Mouse (Mus musculus): Measurements from ENCODE around the gene Usp15. TPM values are rescaled to one million over a fixed set of nuclear protein-coding genes. Genes with fewer than 3 reads are reported as not detected.
"Not testable (repeated sequence)": the region's sequence is repeated elsewhere in the genome, so short reads cannot be mapped to it uniquely, and the experiment has no call there.

Usp15 gene
- 90.9 and 92.3 TPM in 2 replicates for polyA plus RNA-seq (2014; fragmentation: Nextera tagmentation; extraction: Ambion mirVana)

DNA sequence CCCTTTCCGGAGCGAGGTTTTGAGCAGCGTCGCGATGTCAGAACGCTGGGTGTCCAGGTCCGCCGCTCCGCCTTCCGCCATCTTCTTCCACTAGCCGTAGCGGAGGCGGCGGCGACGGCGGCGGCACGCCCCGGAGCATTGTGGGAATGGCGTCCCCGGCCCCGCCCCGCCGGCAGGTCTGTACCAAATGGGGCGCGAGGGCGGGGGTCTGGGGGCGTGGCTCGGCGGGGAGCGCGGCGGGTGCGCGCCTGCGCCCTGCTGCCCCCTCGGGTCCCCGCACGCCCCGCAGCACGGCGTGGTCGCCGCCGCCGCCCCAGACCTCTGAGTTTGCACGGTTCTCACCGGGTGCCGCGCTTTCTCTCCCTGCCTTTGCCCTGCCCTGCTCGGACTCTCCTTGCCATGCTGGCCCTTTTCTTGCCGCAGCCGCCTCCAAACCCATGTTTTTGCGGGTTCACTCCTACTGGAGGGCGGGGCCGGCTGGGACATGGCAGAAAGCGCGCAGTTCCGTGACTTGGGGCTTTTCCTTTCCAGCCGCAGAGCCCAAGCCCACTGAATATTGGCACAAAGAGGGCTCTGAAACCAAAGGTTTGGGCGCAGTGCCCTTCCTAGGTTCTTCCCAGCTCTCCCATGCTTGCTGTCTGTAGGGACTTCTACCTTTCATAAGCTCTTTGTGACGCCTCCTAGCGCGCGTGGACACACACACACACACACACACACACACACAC is at the start of gene Usp15:
TSS of gene Usp15 (minus strand) at position 161 of the 725 bp plus-strand sequence.
- Histone ChIP-seq H3K27ac (replicated peaks; ENCODE audit: low read depth, low read length) (peak within 1 kb of the TSS; percentile 94), H3K9me3 (ENCODE audit: control insufficient read depth, low read length) (no peaks in the 10 kb centered on the region), H3K36me3 (ENCODE audit: control insufficient read depth, insufficient read depth, low read length) (no peaks in the 10 kb centered on the region), H3K4me3 (replicated peaks; ENCODE audit: low read depth, low read length) (peak within 1 kb of the TSS; percentile 91), H3K4me1 (ENCODE audit: control insufficient read depth, insufficient read depth, low read length) (peaks cover 12% of the 10 kb centered on the region), H3K27me3 (ENCODE audit: control insufficient read depth, insufficient read depth, low read length) (no peaks in the 10 kb centered on the region), H3K4me2 (ENCODE audit: low read length) (peak within 1 kb of the TSS; percentile 68), H3K9ac (replicated peaks; ENCODE audit: low read length) (peak within 1 kb of the TSS; percentile 87)
- WGBS: under 1% methylated on average over 64 of the region's 66 CpGs
- ATAC-seq (ENCODE audit: low FRiP score, low TSS enrichment) (peak; percentile 91), DNase-seq (peak; percentile 98)

DNA sequence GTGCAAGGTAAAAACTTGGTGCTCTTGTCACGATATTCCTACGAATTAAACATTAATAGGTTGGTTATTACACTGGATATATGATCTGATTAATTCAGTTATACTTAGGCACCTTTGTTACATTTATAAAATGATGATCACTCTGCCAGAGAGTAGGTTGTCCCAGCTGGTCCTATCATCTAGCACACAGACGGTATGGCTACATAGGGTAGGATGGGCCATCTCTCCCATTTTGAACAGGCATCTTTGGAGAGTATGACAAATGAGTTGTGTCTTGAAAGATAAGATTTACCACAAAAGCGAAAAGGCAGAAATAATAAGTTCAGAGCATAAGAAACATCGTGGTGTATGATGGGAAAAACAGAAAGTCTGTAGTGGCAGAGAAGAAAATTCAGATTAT is 32.6 kb upstream of the Usp15 start:
- 90% methylated on average over 5 of the region's 5 CpGs for whole genome bisulfite sequencing
- Histone ChIP-seq H3K4me3 (replicated peaks; ENCODE audit: low read depth, low read length) (no peak overlapping the region), H3K36me3 (ENCODE audit: control insufficient read depth, insufficient read depth, low read length) (no peaks in the 10 kb centered on the region), H3K9ac (replicated peaks; ENCODE audit: low read length) (no peak overlapping the region), H3K4me1 (ENCODE audit: control insufficient read depth, insufficient read depth, low read length) (no peaks in the 10 kb centered on the region), H3K4me2 (ENCODE audit: low read length) (no peak overlapping the region), H3K27me3 (ENCODE audit: control insufficient read depth, insufficient read depth, low read length) (no peaks in the 10 kb centered on the region), H3K27ac (replicated peaks; ENCODE audit: low read depth, low read length) (no peak overlapping the region), H3K9me3 (ENCODE audit: control insufficient read depth, low read length) (no peaks in the 10 kb centered on the region)
- ATAC-seq (ENCODE audit: low FRiP score, low TSS enrichment) (no peak), DNase-seq (no peak)

GRCm38 (mm10) chr10:123222785-123223184 is 26.0 kb upstream of the Usp15 start:
- no peak for DNase-seq
- WGBS: 93% methylated on average over 5 of the region's 5 CpGs
- H3K4me3 ChIP-seq (replicated peaks; ENCODE audit: low read depth, low read length): no peak overlapping the region
- no peaks in the 10 kb centered on the region for H3K4me1 ChIP-seq (ENCODE audit: control insufficient read depth, insufficient read depth, low read length)
- H3K9ac ChIP-seq (replicated peaks; ENCODE audit: low read length): no peak overlapping the region
- no peak for ATAC-seq (ENCODE audit: low FRiP score, low TSS enrichment)
- no peaks in the 10 kb centered on the region for H3K36me3 ChIP-seq (ENCODE audit: control insufficient read depth, insufficient read depth, low read length)
- H3K27ac ChIP-seq (replicated peaks; ENCODE audit: low read depth, low read length): no peak overlapping the region
- H3K9me3 ChIP-seq (ENCODE audit: control insufficient read depth, low read length): no peaks in the 10 kb centered on the region
- H3K4me2 ChIP-seq (ENCODE audit: low read length): no peak overlapping the region
- no peaks in the 10 kb centered on the region for H3K27me3 ChIP-seq (ENCODE audit: control insufficient read depth, insufficient read depth, low read length)

GRCm38 (mm10) chr10:123209517-123209916 is 12.7 kb upstream of the Usp15 start:
- Histone ChIP-seq H3K4me1 (ENCODE audit: control insufficient read depth, insufficient read depth, low read length) (no peaks in the 10 kb centered on the region), H3K27me3 (ENCODE audit: control insufficient read depth, insufficient read depth, low read length) (no peaks in the 10 kb centered on the region), H3K4me2 (ENCODE audit: low read length) (no peak overlapping the region), H3K4me3 (replicated peaks; ENCODE audit: low read depth, low read length) (no peak overlapping the region), H3K27ac (replicated peaks; ENCODE audit: low read depth, low read length) (no peak overlapping the region), H3K9ac (replicated peaks; ENCODE audit: low read length) (no peak overlapping the region), H3K36me3 (ENCODE audit: control insufficient read depth, insufficient read depth, low read length) (no peaks in the 10 kb centered on the region), H3K9me3 (ENCODE audit: control insufficient read depth, low read length) (no peaks in the 10 kb centered on the region)
- ATAC-seq (ENCODE audit: low FRiP score, low TSS enrichment) (no peak), DNase-seq (no peak)
- 82% methylated on average over 8 of the region's 8 CpGs for WGBS

DNA sequence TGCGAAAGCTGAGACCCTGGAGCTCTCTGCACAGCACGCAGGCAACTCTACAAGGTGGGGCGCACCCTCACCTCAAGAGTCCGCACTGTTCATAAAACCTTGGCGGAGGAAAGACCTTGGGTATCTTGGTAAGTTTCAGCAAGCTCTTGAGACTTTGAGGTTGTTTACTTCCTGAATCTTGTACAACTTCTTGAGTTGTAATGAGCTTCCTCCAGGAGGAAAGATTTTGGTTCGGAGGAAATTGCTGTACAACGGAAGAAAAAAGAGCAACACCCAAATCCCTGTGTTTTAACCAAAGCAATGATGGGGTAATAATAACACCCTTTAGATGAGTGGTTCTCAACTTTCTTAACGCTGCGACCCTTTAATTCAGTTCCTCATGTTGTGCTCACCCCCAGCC is 11.5 kb upstream of the Usp15 start:
- no peaks in the 10 kb centered on the region for H3K9me3 ChIP-seq (ENCODE audit: control insufficient read depth, low read length)
- ATAC-seq (ENCODE audit: low FRiP score, low TSS enrichment): no peak
- no peaks in the 10 kb centered on the region for H3K36me3 ChIP-seq (ENCODE audit: control insufficient read depth, insufficient read depth, low read length)
- no peak overlapping the region for H3K4me2 ChIP-seq (ENCODE audit: low read length)
- no peak overlapping the region for H3K27ac ChIP-seq (replicated peaks; ENCODE audit: low read depth, low read length)
- H3K9ac ChIP-seq (replicated peaks; ENCODE audit: low read length): no peak overlapping the region
- DNase-seq: no peak
- H3K4me3 ChIP-seq (replicated peaks; ENCODE audit: low read depth, low read length): no peak overlapping the region
- H3K27me3 ChIP-seq (ENCODE audit: control insufficient read depth, insufficient read depth, low read length): no peaks in the 10 kb centered on the region
- H3K4me1 ChIP-seq (ENCODE audit: control insufficient read depth, insufficient read depth, low read length): no peaks in the 10 kb centered on the region
- 96% methylated on average over 9 of the region's 9 CpGs for WGBS

GRCm38 (mm10) chr10:123206074-123206473 is 9.3 kb upstream of the Usp15 start:
- Histone ChIP-seq H3K9ac (replicated peaks; ENCODE audit: low read length) (no peak overlapping the region), H3K27me3 (ENCODE audit: control insufficient read depth, insufficient read depth, low read length) (no peaks in the 10 kb centered on the region), H3K27ac (replicated peaks; ENCODE audit: low read depth, low read length) (no peak overlapping the region), H3K4me2 (ENCODE audit: low read length) (no peak overlapping the region), H3K9me3 (ENCODE audit: control insufficient read depth, low read length) (no peaks in the 10 kb centered on the region), H3K36me3 (ENCODE audit: control insufficient read depth, insufficient read depth, low read length) (no peaks in the 10 kb centered on the region), H3K4me3 (replicated peaks; ENCODE audit: low read depth, low read length) (no peak overlapping the region), H3K4me1 (ENCODE audit: control insufficient read depth, insufficient read depth, low read length) (no peaks in the 10 kb centered on the region)
- no peak for DNase-seq
- no peak for ATAC-seq (ENCODE audit: low FRiP score, low TSS enrichment)
- 89% methylated on average over 6 of the region's 6 CpGs for WGBS

- not testable (repeated sequence) for H3K9me3 ChIP-seq (ENCODE audit: control insufficient read depth, low read length); H3K36me3 ChIP-seq (ENCODE audit: control insufficient read depth, insufficient read depth, low read length); H3K4me2 ChIP-seq (ENCODE audit: low read length); H3K27ac ChIP-seq (replicated peaks; ENCODE audit: low read depth, low read length); DNase-seq; H3K9ac ChIP-seq (replicated peaks; ENCODE audit: low read length); H3K27me3 ChIP-seq (ENCODE audit: control insufficient read depth, insufficient read depth, low read length); H3K4me1 ChIP-seq (ENCODE audit: control insufficient read depth, insufficient read depth, low read length); H3K4me3 ChIP-seq (replicated peaks; ENCODE audit: low read depth, low read length); ATAC-seq (ENCODE audit: low FRiP score, low TSS enrichment)
- 94% methylated on average over 3 of the region's 3 CpGs for WGBS
Observed at GRCm38 (mm10) chr10:123205364-123205763, 8.6 kb upstream of the Usp15 start.

- no peak for DNase-seq
- H3K9ac ChIP-seq (replicated peaks; ENCODE audit: low read length): no peak overlapping the region
Observed at GRCm38 (mm10) chr10:123201981-123202758, 5.4 kb upstream of the Usp15 start.

More at GRCm38 (mm10) chr10:123201981-123202758, 5.4 kb upstream of the Usp15 start:
- Histone ChIP-seq H3K36me3 (ENCODE audit: control insufficient read depth, insufficient read depth, low read length) (no peaks in the 10 kb centered on the region), H3K4me3 (replicated peaks; ENCODE audit: low read depth, low read length) (no peak overlapping the region), H3K4me1 (ENCODE audit: control insufficient read depth, insufficient read depth, low read length) (0 out of 2 replicates have a peak, but pooled peaks cover 3% of the 10 kb centered on the region), H3K4me2 (ENCODE audit: low read length) (no peak overlapping the region), H3K27ac (replicated peaks; ENCODE audit: low read depth, low read length) (no peak overlapping the region), H3K9me3 (ENCODE audit: control insufficient read depth, low read length) (no peaks in the 10 kb centered on the region), H3K27me3 (ENCODE audit: control insufficient read depth, insufficient read depth, low read length) (no peaks in the 10 kb centered on the region)
- WGBS: 89% methylated on average over 23 of the region's 23 CpGs
- no peak for ATAC-seq (ENCODE audit: low FRiP score, low TSS enrichment)

Data from midbrain, embryonic 14.5 days (tissue).